Mouse (Mus musculus): ENCODE measurements at regions not wholly inside any gene's neighbourhood (a gene's known extent, or its start where the extent isn't known, plus 50 kb on each side); places are given as distances from the start of the nearest gene placed in this dataset.

DNA sequence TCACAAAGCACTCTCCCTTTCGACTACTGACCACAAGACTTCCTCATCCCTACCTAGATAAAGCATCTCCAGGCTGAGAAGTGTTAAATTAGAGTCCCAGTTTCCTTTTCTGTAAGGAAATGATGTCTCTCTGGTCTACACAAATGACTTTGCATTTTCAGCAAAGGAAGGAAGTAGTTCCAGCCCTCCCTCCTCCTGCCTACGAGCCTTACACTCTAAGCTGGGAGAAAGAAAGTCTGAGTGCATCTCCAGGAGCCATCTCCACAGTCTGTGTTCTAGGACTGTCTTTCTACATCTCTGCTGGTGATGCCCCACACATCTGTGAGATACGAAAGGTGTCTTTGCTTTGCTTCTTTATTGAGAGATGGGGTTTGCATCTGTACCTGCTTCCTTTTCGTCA lies 251.1 kb upstream of the Prickle1 start:
- no peak for DNase-seq
- WGBS = 67% methylated on average over 4 of the region's 4 CpGs
- H3K36me3 ChIP-seq (ENCODE audit: control insufficient read depth, insufficient read depth, low read length) = no peaks in the 10 kb centered on the region
- no peaks in the 10 kb centered on the region for H3K4me1 ChIP-seq (replicated peaks; ENCODE audit: control insufficient read depth, insufficient read depth, low read length)
- H3K27ac ChIP-seq (ENCODE audit: control insufficient read depth, insufficient read depth, low read length) = no peak overlapping the region
- no peak for TF ChIP-seq POLR2A (IDR thresholded peaks at IDR 0.05; ENCODE audit: control insufficient read depth, extremely low read depth, insufficient read depth, low read length, poor library complexity)
- no peak for TF ChIP-seq CTCF (IDR thresholded peaks at IDR 0.05; ENCODE audit: borderline replicate concordance, control insufficient read depth, extremely low read depth, insufficient read depth, low read length, poor library complexity)
- H3K4me3 ChIP-seq (ENCODE audit: control insufficient read depth, insufficient read depth, low read length) = no peak overlapping the region
- H3K27me3 ChIP-seq (ENCODE audit: control insufficient read depth, insufficient read depth, low read length) = no peaks in the 10 kb centered on the region

DNA sequence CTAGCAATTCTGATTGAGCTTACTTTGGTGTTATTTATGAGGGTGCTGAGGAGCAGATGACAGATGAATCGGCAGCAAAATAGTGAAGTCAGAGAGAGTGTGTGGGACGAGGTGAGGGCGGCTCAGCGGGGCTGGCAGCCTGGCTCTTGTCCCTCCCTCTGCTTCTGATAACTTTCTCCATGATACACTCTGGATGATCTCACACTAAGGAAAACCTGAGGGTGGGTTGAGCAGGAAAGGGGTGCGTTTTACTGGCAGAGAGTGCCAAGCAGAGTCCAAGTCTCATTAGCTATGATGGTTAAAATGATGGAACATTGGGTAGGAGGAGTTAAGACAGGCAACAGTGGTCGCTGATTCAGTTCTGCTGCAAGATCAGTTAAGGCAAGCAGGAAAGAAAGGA lies 250.1 kb upstream of the Prickle1 start:
- TF ChIP-seq CTCF (IDR thresholded peaks at IDR 0.05; ENCODE audit: borderline replicate concordance, control insufficient read depth, extremely low read depth, insufficient read depth, low read length, poor library complexity) (no peak), POLR2A (IDR thresholded peaks at IDR 0.05; ENCODE audit: control insufficient read depth, extremely low read depth, insufficient read depth, low read length, poor library complexity) (no peak)
- Histone ChIP-seq H3K27me3 (ENCODE audit: control insufficient read depth, insufficient read depth, low read length) (no peaks in the 10 kb centered on the region), H3K36me3 (ENCODE audit: control insufficient read depth, insufficient read depth, low read length) (no peaks in the 10 kb centered on the region), H3K4me1 (replicated peaks; ENCODE audit: control insufficient read depth, insufficient read depth, low read length) (no peaks in the 10 kb centered on the region), H3K27ac (ENCODE audit: control insufficient read depth, insufficient read depth, low read length) (no peak overlapping the region), H3K4me3 (ENCODE audit: control insufficient read depth, insufficient read depth, low read length) (no peak overlapping the region)
- 89% methylated on average over 6 of the region's 6 CpGs for WGBS
- no peak for DNase-seq

DNA sequence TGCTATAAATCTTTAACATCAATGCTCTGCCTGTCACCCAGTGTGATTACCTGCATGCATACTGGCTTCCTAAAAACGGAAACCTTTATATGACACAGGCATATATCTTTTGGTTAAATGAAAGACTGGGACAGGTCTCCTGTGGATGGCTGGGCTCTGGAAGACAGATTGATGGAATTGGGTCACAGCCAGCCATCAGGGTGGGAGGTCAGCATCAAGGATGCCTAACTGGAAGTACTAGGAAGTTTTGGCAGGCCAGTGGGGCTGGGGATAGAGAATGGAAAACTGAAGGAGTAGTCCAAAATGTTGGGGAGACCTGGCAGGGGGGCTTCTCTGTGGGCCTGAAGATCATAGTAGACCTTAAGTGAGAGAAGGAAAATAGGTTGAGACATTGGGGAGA lies 237.3 kb upstream of the Prickle1 start:
- H3K36me3 ChIP-seq (ENCODE audit: control insufficient read depth, insufficient read depth, low read length) = no peaks in the 10 kb centered on the region
- 76% methylated on average over 1 of the region's 1 CpGs for WGBS
- H3K4me3 ChIP-seq (ENCODE audit: control insufficient read depth, insufficient read depth, low read length) = no peak overlapping the region
- no peak overlapping the region for H3K27ac ChIP-seq (ENCODE audit: control insufficient read depth, insufficient read depth, low read length)
- H3K27me3 ChIP-seq (ENCODE audit: control insufficient read depth, insufficient read depth, low read length) = no peaks in the 10 kb centered on the region
- no peak for DNase-seq
- H3K4me1 ChIP-seq (replicated peaks; ENCODE audit: control insufficient read depth, insufficient read depth, low read length) = peaks cover 7% of the 10 kb centered on the region; the same call in 1 of the 2 replicates
- no peak for TF ChIP-seq POLR2A (IDR thresholded peaks at IDR 0.05; ENCODE audit: control insufficient read depth, extremely low read depth, insufficient read depth, low read length, poor library complexity)
- TF ChIP-seq CTCF (IDR thresholded peaks at IDR 0.05; ENCODE audit: borderline replicate concordance, control insufficient read depth, extremely low read depth, insufficient read depth, low read length, poor library complexity) = no peak

DNA sequence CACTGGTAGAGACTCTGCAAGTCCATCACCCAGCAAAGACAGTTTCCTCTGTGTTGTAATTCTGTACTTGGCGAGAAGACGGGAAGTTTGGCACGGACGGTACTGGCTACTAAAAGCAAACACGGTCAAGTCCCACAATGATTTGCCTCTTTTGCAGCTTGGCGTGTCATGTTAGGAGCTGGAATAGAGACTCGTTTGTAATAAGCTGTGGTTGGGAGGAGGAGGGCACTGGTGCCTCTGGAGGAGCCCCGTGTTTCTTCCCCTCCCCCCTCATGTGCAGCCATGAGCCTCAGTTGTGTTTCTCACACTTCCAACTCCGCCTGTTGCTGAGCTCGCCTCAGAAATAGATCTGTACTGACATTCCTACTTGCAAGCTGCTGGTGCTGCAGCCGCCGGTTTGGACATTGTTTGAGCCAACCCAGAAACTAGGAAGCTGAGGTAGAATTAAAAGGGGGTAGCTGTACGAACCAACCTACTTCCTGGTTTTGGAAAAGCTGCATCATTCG lies 236.8 kb upstream of the Prickle1 start:
- TF ChIP-seq CTCF (IDR thresholded peaks at IDR 0.05; ENCODE audit: borderline replicate concordance, control insufficient read depth, extremely low read depth, insufficient read depth, low read length, poor library complexity) = no peak
- TF ChIP-seq POLR2A (IDR thresholded peaks at IDR 0.05; ENCODE audit: control insufficient read depth, extremely low read depth, insufficient read depth, low read length, poor library complexity) = no peak
- WGBS = 46% methylated on average over 14 of the region's 14 CpGs
- DNase-seq = peak; percentile 6
- no peaks in the 10 kb centered on the region for H3K36me3 ChIP-seq (ENCODE audit: control insufficient read depth, insufficient read depth, low read length)
- no peaks in the 10 kb centered on the region for H3K27me3 ChIP-seq (ENCODE audit: control insufficient read depth, insufficient read depth, low read length)
- peak overlapping the region; percentile 30 for H3K4me3 ChIP-seq (ENCODE audit: control insufficient read depth, insufficient read depth, low read length)
- no peak overlapping the region for H3K27ac ChIP-seq (ENCODE audit: control insufficient read depth, insufficient read depth, low read length)
- H3K4me1 ChIP-seq (replicated peaks; ENCODE audit: control insufficient read depth, insufficient read depth, low read length) = peaks cover 7% of the 10 kb centered on the region; the same call in 1 of the 2 replicates

DNA sequence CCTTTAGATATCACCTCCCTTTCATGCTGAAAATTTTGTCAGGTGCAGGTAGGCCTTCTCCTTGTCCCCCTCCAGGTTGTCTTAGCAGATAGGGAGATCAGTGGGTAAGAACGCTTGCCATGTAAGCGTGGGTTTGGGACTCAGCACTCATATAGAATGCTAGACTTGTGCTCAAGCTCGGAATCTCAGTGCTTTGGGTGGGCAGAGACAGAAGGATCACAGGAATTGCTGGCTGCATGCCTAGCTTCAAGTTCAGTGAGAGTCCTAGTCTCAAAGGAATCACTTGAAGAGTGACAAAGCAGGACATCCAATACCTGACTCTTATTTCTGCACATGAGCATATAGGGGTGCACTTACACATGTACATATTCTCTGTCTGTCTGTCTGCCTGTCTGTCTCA lies 235.5 kb upstream of the Prickle1 start:
- no peak overlapping the region for H3K27ac ChIP-seq (ENCODE audit: control insufficient read depth, insufficient read depth, low read length)
- H3K4me1 ChIP-seq (replicated peaks; ENCODE audit: control insufficient read depth, insufficient read depth, low read length) = peaks cover 7% of the 10 kb centered on the region; the same call in 1 of the 2 replicates
- H3K4me3 ChIP-seq (ENCODE audit: control insufficient read depth, insufficient read depth, low read length) = no peak overlapping the region
- H3K36me3 ChIP-seq (ENCODE audit: control insufficient read depth, insufficient read depth, low read length) = no peaks in the 10 kb centered on the region
- H3K27me3 ChIP-seq (ENCODE audit: control insufficient read depth, insufficient read depth, low read length) = no peaks in the 10 kb centered on the region
- TF ChIP-seq POLR2A (IDR thresholded peaks at IDR 0.05; ENCODE audit: control insufficient read depth, extremely low read depth, insufficient read depth, low read length, poor library complexity) (no peak), CTCF (IDR thresholded peaks at IDR 0.05; ENCODE audit: borderline replicate concordance, control insufficient read depth, extremely low read depth, insufficient read depth, low read length, poor library complexity) (no peak)
- no peak for DNase-seq
- WGBS = 89% methylated on average over 3 of the region's 3 CpGs

DNA sequence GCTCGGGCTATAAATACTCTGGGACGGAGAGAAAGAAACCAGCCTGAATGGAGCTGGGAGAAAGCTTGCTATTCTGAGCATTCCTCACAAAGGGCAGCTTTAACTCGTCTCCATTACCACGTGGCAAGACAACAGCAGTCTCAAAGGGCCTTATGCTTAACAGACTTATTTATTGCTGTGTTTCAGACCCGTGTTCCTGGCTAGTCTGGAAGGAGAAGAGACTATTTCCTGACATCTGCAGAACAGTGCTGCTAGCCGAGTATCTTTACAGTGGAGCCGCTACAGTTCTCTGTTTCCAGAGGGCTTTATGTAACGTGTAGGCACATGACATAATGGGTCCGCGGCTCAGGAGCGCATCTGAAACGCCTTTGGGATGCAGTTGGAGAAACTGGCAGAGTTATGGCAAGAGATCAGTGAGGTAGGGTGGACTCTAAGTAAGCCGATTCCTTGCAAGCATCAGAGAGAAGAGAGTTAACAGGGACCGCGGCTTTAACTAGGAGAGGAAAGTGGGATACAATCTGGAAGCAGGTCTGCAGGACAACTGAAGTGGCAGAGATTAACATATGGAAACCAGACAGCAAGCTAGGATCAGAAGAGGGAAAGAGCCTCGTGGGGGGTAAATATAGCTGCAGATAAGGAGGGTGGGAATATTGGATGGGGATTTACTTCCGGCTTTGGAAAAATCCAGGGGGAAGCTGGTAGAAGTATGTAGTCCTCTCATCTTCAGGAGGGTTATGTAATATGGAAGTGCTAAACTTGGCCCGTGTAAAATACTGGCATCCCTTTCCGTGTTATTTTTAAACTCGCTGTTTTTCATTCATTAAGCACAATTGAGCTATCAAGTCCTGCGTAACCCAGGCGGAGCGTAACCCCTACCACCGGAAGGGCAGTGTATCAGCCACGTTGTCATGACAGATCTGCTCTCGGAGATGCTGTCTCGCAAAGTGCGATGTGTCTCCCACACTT lies 229.3 kb upstream of the Prickle1 start:
- 0 out of 2 replicates have a peak, but pooled peaks cover 2% of the 10 kb centered on the region for H3K4me1 ChIP-seq (replicated peaks; ENCODE audit: control insufficient read depth, insufficient read depth, low read length)
- H3K27me3 ChIP-seq (ENCODE audit: control insufficient read depth, insufficient read depth, low read length) = no peaks in the 10 kb centered on the region
- TF ChIP-seq CTCF (IDR thresholded peaks at IDR 0.05; ENCODE audit: borderline replicate concordance, control insufficient read depth, extremely low read depth, insufficient read depth, low read length, poor library complexity) (no peak), POLR2A (IDR thresholded peaks at IDR 0.05; ENCODE audit: control insufficient read depth, extremely low read depth, insufficient read depth, low read length, poor library complexity) (no peak)
- no peak overlapping the region for H3K27ac ChIP-seq (ENCODE audit: control insufficient read depth, insufficient read depth, low read length)
- no peak overlapping the region for H3K4me3 ChIP-seq (ENCODE audit: control insufficient read depth, insufficient read depth, low read length)
- no peak for DNase-seq
- H3K36me3 ChIP-seq (ENCODE audit: control insufficient read depth, insufficient read depth, low read length) = no peaks in the 10 kb centered on the region
- 67% methylated on average over 28 of the region's 28 CpGs for WGBS
